Mouse (Mus musculus) telencephalon, adult 2 months (tissue): ENCODE results near the gene Nid2.

ENCODE experiments used
- DNase-seq: peaks from one replicate; pipeline ENCODE4 v3.0.0-alpha.2; 2011; ENCODE audit warnings: low read depth, low spot score

Nid2 gene

GRCm38 (mm10) chr14:19858808-19859776, 108.0 kb downstream of the Nid2 start:
- DNase-seq, result peak; percentile 69

GRCm38 (mm10) chr14:19860281-19860680, 109.2 kb downstream of the Nid2 start:
- no peak for DNase-seq
